Mouse (Mus musculus): ENCODE measurements around the gene Glt8d2. TPM values are rescaled to one million over a fixed set of nuclear protein-coding genes. Genes with fewer than 3 reads are reported as not detected.
"Not testable (repeated sequence)": the region's sequence is repeated elsewhere in the genome, so short reads cannot be mapped to it uniquely, and the experiment has no call there.

Glt8d2 gene
- polyA plus RNA-seq, 1 experiment from 2014 or later: 0.44 TPM

- Histone ChIP-seq H3K4me3 (no peak overlapping the region), H3K9ac (no peak overlapping the region), H3K27me3 (replicated peaks) (no peaks in the 10 kb centered on the region), H3K4me2 (no peak overlapping the region), H3K9me3 (replicated peaks) (no peaks in the 10 kb centered on the region), H3K4me1 (no peaks in the 10 kb centered on the region), H3K36me3 (peaks cover 91% of the 10 kb centered on the region), H3K27ac (no peak overlapping the region)
- WGBS (ENCODE audit: insufficient replicate concordance): 84% methylated on average over 8 of the region's 8 CpGs
- no peak for ATAC-seq
Measured at GRCm38 (mm10) chr10:82639032-82639698, 51.3 kb downstream of the Glt8d2 start.

GRCm38 (mm10) chr10:82636321-82636720 lies 54.1 kb downstream of the Glt8d2 start:
- Histone ChIP-seq H3K9ac (no peak overlapping the region), H3K4me1 (peaks cover 5% of the 10 kb centered on the region), H3K4me2 (no peak overlapping the region), H3K9me3 (replicated peaks) (no peaks in the 10 kb centered on the region), H3K36me3 (peaks cover 88% of the 10 kb centered on the region), H3K4me3 (no peak overlapping the region), H3K27me3 (replicated peaks) (no peaks in the 10 kb centered on the region), H3K27ac (no peak overlapping the region)
- WGBS (ENCODE audit: insufficient replicate concordance): 73% methylated on average over 3 of the region's 3 CpGs
- no peak for ATAC-seq

- H3K36me3 ChIP-seq: peaks cover 72% of the 10 kb centered on the region
- 88% methylated on average over 7 of the region's 7 CpGs for WGBS (ENCODE audit: insufficient replicate concordance)
- no peaks in the 10 kb centered on the region for H3K9me3 ChIP-seq (replicated peaks)
- peaks cover 17% of the 10 kb centered on the region for H3K4me1 ChIP-seq
- H3K27me3 ChIP-seq (replicated peaks): no peaks in the 10 kb centered on the region
- H3K9ac ChIP-seq: no peak overlapping the region
- H3K4me3 ChIP-seq: no peak overlapping the region
- H3K27ac ChIP-seq: no peak overlapping the region
- H3K4me2 ChIP-seq: no peak overlapping the region
- ATAC-seq: no peak
Measured at GRCm38 (mm10) chr10:82634348-82634747, 56.1 kb downstream of the Glt8d2 start.

GRCm38 (mm10) chr10:82632496-82633280 lies 57.8 kb downstream of the Glt8d2 start:
- Histone ChIP-seq H3K27ac (no peak overlapping the region), H3K9ac (no peak overlapping the region), H3K9me3 (replicated peaks) (no peaks in the 10 kb centered on the region), H3K4me3 (no peak overlapping the region), H3K4me1 (peaks cover 25% of the 10 kb centered on the region), H3K27me3 (replicated peaks) (no peaks in the 10 kb centered on the region), H3K4me2 (no peak overlapping the region), H3K36me3 (peaks cover 57% of the 10 kb centered on the region)
- WGBS (ENCODE audit: insufficient replicate concordance): 89% methylated on average over 12 of the region's 12 CpGs
- no peak for ATAC-seq

- Histone ChIP-seq H3K4me1 (peaks cover 25% of the 10 kb centered on the region), H3K27me3 (replicated peaks) (no peaks in the 10 kb centered on the region), H3K27ac (no peak overlapping the region), H3K4me3 (peak overlapping the region; percentile 83), H3K9me3 (replicated peaks) (no peaks in the 10 kb centered on the region), H3K9ac (peak overlapping the region; percentile 84; the same call in 1 of the 2 replicates), H3K36me3 (peaks cover 42% of the 10 kb centered on the region), H3K4me2 (peak overlapping the region; percentile 79)
- WGBS (ENCODE audit: insufficient replicate concordance): 78% methylated on average over 7 of the region's 7 CpGs
- no peak for ATAC-seq
Measured at GRCm38 (mm10) chr10:82631133-82631532, 59.3 kb downstream of the Glt8d2 start.

GRCm38 (mm10) chr10:82630497-82630896 lies 60.0 kb downstream of the Glt8d2 start:
- peak overlapping the region; percentile 78; the same call in 1 of the 2 replicates for H3K27ac ChIP-seq
- ATAC-seq: no peak
- peak overlapping the region; percentile 84 for H3K9ac ChIP-seq
- peaks cover 39% of the 10 kb centered on the region for H3K36me3 ChIP-seq
- no peaks in the 10 kb centered on the region for H3K9me3 ChIP-seq (replicated peaks)
- H3K4me1 ChIP-seq: peaks cover 25% of the 10 kb centered on the region
- H3K4me3 ChIP-seq: peak overlapping the region; percentile 83
- peak overlapping the region; percentile 79 for H3K4me2 ChIP-seq
- 14% methylated on average over 7 of the region's 7 CpGs for WGBS (ENCODE audit: insufficient replicate concordance)
- no peaks in the 10 kb centered on the region for H3K27me3 ChIP-seq (replicated peaks)

GRCm38 (mm10) chr10:82629586-82630255 lies 60.7 kb downstream of the Glt8d2 start, which contains the start of gene Tdg:
Gene Tdg (plus strand): TSS chr10:82629828.
- H3K36me3 ChIP-seq: peaks cover 32% of the 10 kb centered on the region
- H3K27me3 ChIP-seq (replicated peaks); H3K9me3 ChIP-seq (replicated peaks): not testable (repeated sequence)
- peak within 1 kb of the TSS; percentile 83 for H3K27ac ChIP-seq
- peak within 1 kb of the TSS; percentile 83 for H3K4me3 ChIP-seq
- WGBS (ENCODE audit: insufficient replicate concordance): under 1% methylated on average over 55 of the region's 78 CpGs
- H3K4me2 ChIP-seq: peak within 1 kb of the TSS; percentile 95
- peak; percentile 97 for ATAC-seq
- peaks cover 25% of the 10 kb centered on the region for H3K4me1 ChIP-seq
- peak within 1 kb of the TSS; percentile 84 for H3K9ac ChIP-seq

GRCm38 (mm10) chr10:82629111-82629585 lies 61.3 kb downstream of the Glt8d2 start:
- H3K27me3 ChIP-seq (replicated peaks): no peaks in the 10 kb centered on the region
- WGBS (ENCODE audit: insufficient replicate concordance): 6% methylated on average over 11 of the region's 11 CpGs
- peak; percentile 33 for ATAC-seq
- H3K4me3 ChIP-seq: peak overlapping the region; percentile 83
- H3K4me2 ChIP-seq: peak overlapping the region; percentile 95
- H3K36me3 ChIP-seq: peaks cover 27% of the 10 kb centered on the region
- peaks cover 25% of the 10 kb centered on the region for H3K4me1 ChIP-seq
- peak overlapping the region; percentile 83 for H3K27ac ChIP-seq
- H3K9ac ChIP-seq: peak overlapping the region; percentile 78
- no peaks in the 10 kb centered on the region for H3K9me3 ChIP-seq (replicated peaks)

GRCm38 (mm10) chr10:82623553-82623932 lies 66.9 kb downstream of the Glt8d2 start:
- H3K27me3 ChIP-seq (replicated peaks); H3K36me3 ChIP-seq; H3K9me3 ChIP-seq (replicated peaks): not testable (repeated sequence)
- Histone ChIP-seq H3K4me1 (peaks cover 12% of the 10 kb centered on the region), H3K4me3 (peak overlapping the region; percentile 79), H3K27ac (peak overlapping the region; percentile 79), H3K4me2 (peak overlapping the region; percentile 79), H3K9ac (peak overlapping the region; percentile 80)
- peak; percentile 17; the same call in 1 of the 2 replicates for ATAC-seq
- WGBS (ENCODE audit: insufficient replicate concordance): 2% methylated on average over 2 of the region's 2 CpGs

GRCm38 (mm10) chr10:82622671-82623552 lies 67.5 kb downstream of the Glt8d2 start, which contains the start of gene 1190007I07Rik:
Gene 1190007I07Rik (minus strand): TSS chr10:82623228.
- Histone ChIP-seq H3K27me3 (replicated peaks) (no peaks in the 10 kb centered on the region), H3K4me2 (peak within 1 kb of the TSS; percentile 79), H3K4me3 (peak within 1 kb of the TSS; percentile 79), H3K9me3 (replicated peaks) (no peaks in the 10 kb centered on the region), H3K4me1 (peaks cover 12% of the 10 kb centered on the region), H3K36me3 (peaks cover 10% of the 10 kb centered on the region), H3K27ac (peak within 1 kb of the TSS; percentile 79), H3K9ac (peak within 1 kb of the TSS; percentile 80)
- under 1% methylated on average over 56 of the region's 61 CpGs for WGBS (ENCODE audit: insufficient replicate concordance)
- peak; percentile 89 for ATAC-seq

- H3K36me3 ChIP-seq: peaks cover 13% of the 10 kb centered on the region
- peaks cover 12% of the 10 kb centered on the region for H3K4me1 ChIP-seq
- no peaks in the 10 kb centered on the region for H3K9me3 ChIP-seq (replicated peaks)
- no peak; the same call in 1 of the 2 replicates for ATAC-seq
- no peak overlapping the region for H3K27ac ChIP-seq
- H3K4me3 ChIP-seq: peak overlapping the region; percentile 79
- peak overlapping the region; percentile 79 for H3K4me2 ChIP-seq
- H3K27me3 ChIP-seq (replicated peaks): no peaks in the 10 kb centered on the region
- 17% methylated on average over 9 of the region's 9 CpGs for WGBS (ENCODE audit: insufficient replicate concordance)
- H3K9ac ChIP-seq: peak overlapping the region; percentile 80
Measured at GRCm38 (mm10) chr10:82622235-82622634, 68.2 kb downstream of the Glt8d2 start.
